Mouse (Mus musculus) intestine, embryonic 14.5 days (tissue): ENCODE results near the gene BC049730. TPM values are rescaled to one million over a fixed set of nuclear protein-coding genes. Genes with fewer than 3 reads are reported as not detected.
"Not testable (repeated sequence)": the region's sequence is repeated elsewhere in the genome, so short reads cannot be mapped to it uniquely, and the experiment has no call there.

Experiments
- ATAC-seq: fragments of 200-750 bp; cut with Nextera tagmentation; replicated peaks from 2 replicates; pipeline ENCODE4 v1.8.0; 2017; ENCODE audit warnings: low read depth, moderate number of reproducible peaks, moderate TSS enrichment, moderate library complexity; ENCODE audit not compliant: low FRiP score, low TSS enrichment
- DNase-seq: peaks from one replicate; pipeline ENCODE4 v3.0.0-alpha.2; 2018; ENCODE audit warnings: low spot score
- H3K27ac ChIP-seq: fragments of 300-500 bp; sonication (generic); 2 replicates; pipeline ENCODE4 v1.5.1; 2014; ENCODE audit warnings: low read depth, mild to moderate bottlenecking, control low read depth
- H3K27me3 ChIP-seq: fragments of 300-500 bp; sonication (generic); replicated peaks from 2 replicates; pipeline ENCODE4 v1.6.1; 2014; ENCODE audit warnings: low read length, control low read depth; ENCODE audit not compliant: control insufficient read depth, insufficient read depth
- H3K36me3 ChIP-seq: fragments of 300-500 bp; sonication (generic); 2 replicates; pipeline ENCODE4 v1.6.1; 2014; ENCODE audit warnings: low read length, control low read depth; ENCODE audit not compliant: control insufficient read depth, insufficient read depth
- H3K4me1 ChIP-seq: fragments of 300-500 bp; sonication (generic); replicated peaks from 2 replicates; pipeline ENCODE4 v1.6.1; 2014; ENCODE audit warnings: low read length, control low read depth, mixed read lengths; ENCODE audit not compliant: control insufficient read depth, insufficient read depth
- H3K4me2 ChIP-seq: fragments of 300-500 bp; sonication (generic); 2 replicates; pipeline ENCODE4 v1.6.1; 2014; ENCODE audit warnings: low read length
- H3K4me3 ChIP-seq: fragments of 300-500 bp; sonication (generic); 2 replicates; pipeline ENCODE4 v1.5.1; 2014; ENCODE audit warnings: low read depth, low read length, control low read depth, mixed read lengths
- H3K9ac ChIP-seq: fragments of 300-500 bp; sonication (generic); 2 replicates; pipeline ENCODE4 v1.6.1; 2014; ENCODE audit warnings: mild to moderate bottlenecking, low read length
- H3K9me3 ChIP-seq: fragments of 300-500 bp; sonication (generic); 2 replicates; pipeline ENCODE4 v1.6.1; 2016; ENCODE audit warnings: low read length, control low read depth; ENCODE audit not compliant: control insufficient read depth
- WGBS: fragments of 180-500 bp; shearing (Covaris S2); extraction: QIAGEN DNeasy Blood & Tissue Kit; methylation state at CpG from one replicate; pipeline ENCODE4 v1.1.7; 2014; 5-methylcytosine and 5-hydroxymethylcytosine counted together
- polyA plus RNA-seq: library from polyadenylated mRNA; unstranded; fragments of >200 nt; fragmentation: Nextera tagmentation; extraction: Ambion mirVana; gene quantifications from 2 replicates; pipeline ENCODE4 v1.2.1, GENCODE M21; 2014

Gene BC049730
- polyA plus RNA-seq, 1 experiment from 2014 or later = not detected

DNA sequence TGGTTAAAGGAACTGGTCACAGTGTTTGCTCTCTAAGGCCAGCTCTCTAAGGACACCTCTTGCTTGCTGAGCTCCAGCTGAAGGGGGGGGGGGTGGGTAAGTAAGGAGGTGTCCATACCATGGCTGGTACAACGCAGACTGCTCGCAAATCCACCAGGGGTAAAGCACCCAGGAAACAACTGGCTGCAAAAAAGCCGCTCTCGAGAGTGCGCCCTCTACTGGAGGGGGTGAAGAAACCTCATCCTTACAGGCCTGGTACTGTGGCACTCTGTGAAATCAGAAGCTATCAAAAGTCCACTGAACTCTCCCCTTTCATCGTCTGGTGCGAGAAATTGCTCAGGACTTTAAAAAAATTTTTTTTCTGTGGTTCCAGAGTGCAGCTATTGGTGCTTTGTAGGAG, 24.9 kb upstream of the BC049730 start:
- H3K27me3 ChIP-seq, ATAC-seq, H3K4me3 ChIP-seq, H3K4me1 ChIP-seq, H3K9ac ChIP-seq, DNase-seq, H3K27ac ChIP-seq, H3K4me2 ChIP-seq, H3K9me3 ChIP-seq, H3K36me3 ChIP-seq: not testable (repeated sequence)
- WGBS = 73% methylated on average over 7 of the region's 7 CpGs

DNA sequence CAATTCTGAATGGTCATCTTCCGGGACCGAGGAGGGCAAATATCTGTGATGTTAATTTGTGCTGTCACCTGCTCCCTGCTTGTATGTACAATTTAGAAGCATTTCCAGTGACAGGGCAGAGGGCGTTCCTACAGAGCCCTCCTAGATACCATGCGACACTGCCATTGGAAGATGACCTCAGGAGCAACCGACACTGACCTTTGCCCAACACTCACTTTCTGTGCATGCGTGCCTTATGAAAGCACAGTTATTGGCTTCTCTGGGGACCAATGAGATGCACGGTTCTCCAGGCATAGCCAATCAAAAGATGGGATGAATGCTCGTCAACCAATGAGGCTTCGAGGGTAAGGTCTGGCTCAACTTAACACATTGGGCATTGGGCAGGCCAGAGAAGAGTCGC, 21.5 kb upstream of the BC049730 start:
- not testable (repeated sequence) for H3K4me2 ChIP-seq, H3K9me3 ChIP-seq, H3K9ac ChIP-seq, H3K27ac ChIP-seq, ATAC-seq, DNase-seq, H3K4me3 ChIP-seq, H3K4me1 ChIP-seq, H3K27me3 ChIP-seq, H3K36me3 ChIP-seq
- WGBS = 88% methylated on average over 10 of the region's 10 CpGs

DNA sequence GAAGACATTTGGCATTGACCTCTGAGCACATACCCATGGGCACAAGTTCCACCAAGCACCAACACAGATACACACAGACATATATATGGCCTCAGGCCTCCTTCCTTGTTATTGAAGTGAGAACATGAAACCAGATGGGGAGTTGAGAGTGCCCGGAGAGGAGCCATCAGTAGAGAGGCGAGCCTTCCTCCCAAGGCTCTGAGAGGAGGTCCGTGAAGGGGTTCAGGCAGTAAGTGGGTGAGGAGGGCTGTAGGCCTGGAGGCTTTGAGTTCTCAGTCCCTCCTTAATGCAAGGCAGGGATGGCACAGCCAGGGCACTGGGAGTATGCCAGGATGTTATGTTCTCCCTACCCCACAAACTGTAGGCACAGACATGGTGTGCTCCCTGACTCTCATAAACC, 16.3 kb upstream of the BC049730 start:
- not testable (repeated sequence) for H3K4me3 ChIP-seq, H3K4me1 ChIP-seq

DNA sequence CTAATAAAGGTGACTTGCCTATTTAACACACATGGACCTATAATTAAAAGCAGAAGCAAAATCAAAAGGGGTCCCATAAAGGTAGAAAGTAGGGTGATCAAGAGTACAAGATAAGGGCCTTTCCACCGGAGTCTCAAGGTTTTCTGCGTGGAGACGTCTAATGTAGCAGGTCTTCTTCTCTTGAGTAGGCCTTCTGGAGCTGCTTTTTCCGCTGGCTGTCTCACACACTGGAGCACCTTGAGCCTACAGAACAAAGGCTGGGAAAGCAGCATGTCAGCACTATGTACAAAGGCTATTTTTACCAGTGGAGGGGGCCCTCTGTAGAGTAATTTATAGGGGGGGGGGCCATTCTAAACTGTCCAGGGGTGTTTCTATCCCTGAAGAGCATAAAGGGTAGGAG, 11.2 kb upstream of the BC049730 start:
- H3K36me3 ChIP-seq, H3K4me1 ChIP-seq, H3K27me3 ChIP-seq, ATAC-seq, H3K9me3 ChIP-seq, H3K9ac ChIP-seq, H3K27ac ChIP-seq, DNase-seq, H3K4me2 ChIP-seq, H3K4me3 ChIP-seq: not testable (repeated sequence)
- WGBS = 92% methylated on average over 4 of the region's 4 CpGs

More for the DNA sequence above, 16.3 kb upstream of the BC049730 start:
- not testable (repeated sequence) for H3K9ac ChIP-seq, H3K9me3 ChIP-seq, H3K4me2 ChIP-seq, H3K27me3 ChIP-seq, H3K36me3 ChIP-seq, DNase-seq, H3K27ac ChIP-seq, ATAC-seq
- 76% methylated on average over 3 of the region's 3 CpGs for WGBS

DNA sequence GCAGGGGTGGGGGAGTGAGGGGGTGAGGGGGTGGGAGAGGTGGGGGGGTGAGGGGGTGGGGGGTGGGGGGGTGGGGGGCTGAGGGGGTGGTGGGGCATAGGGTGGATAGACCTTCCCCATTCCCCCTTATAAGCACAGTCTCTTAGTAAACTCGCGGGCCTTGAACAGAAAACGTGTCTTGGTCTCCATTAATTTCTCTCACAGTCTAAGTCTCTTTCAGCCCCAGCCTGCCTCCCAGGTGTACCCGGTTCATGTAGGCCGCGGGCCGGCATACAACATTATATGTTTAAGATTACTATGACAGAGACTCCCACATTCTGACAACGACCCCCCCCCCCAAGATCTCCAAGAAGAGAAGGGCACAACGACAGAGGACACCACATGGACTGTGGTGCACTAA, 6.2 kb upstream of the BC049730 start:
- not testable (repeated sequence) for H3K27ac ChIP-seq, H3K4me1 ChIP-seq, ATAC-seq, H3K27me3 ChIP-seq, H3K36me3 ChIP-seq, H3K9me3 ChIP-seq, DNase-seq, H3K9ac ChIP-seq, H3K4me3 ChIP-seq, H3K4me2 ChIP-seq
- WGBS = 70% methylated on average over 9 of the region's 9 CpGs

DNA sequence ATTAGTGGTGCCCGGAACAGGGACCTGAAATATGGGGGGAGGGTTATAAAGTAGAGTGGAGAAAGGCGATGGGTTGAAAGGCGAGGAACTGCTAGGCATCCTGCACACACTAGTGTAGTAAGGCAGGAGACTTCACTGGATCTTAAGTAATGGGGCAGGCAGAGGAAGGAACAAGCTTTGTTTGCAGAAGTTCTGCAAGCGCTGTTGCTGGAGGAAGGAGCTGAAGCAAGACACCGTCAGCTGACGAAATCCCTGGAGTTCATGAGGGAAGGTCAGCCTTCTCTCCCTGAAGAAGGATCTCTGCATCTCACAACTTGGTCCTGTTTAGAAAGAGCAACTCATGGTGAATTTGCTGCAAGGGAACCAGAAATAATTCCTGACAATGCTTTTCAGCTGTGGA, 6.0 kb downstream of the BC049730 start:
- WGBS = 57% methylated on average over 6 of the region's 6 CpGs
- DNase-seq (no peak), ATAC-seq (no peak)
- H3K9me3 ChIP-seq = no peaks in the 10 kb centered on the region
- no peaks in the 10 kb centered on the region for H3K4me1 ChIP-seq
- H3K27me3 ChIP-seq = no peaks in the 10 kb centered on the region
- no peaks in the 10 kb centered on the region for H3K36me3 ChIP-seq
- no peak overlapping the region for H3K27ac ChIP-seq
- H3K9ac ChIP-seq = no peak overlapping the region
- H3K4me3 ChIP-seq = no peak overlapping the region
- H3K4me2 ChIP-seq = no peak overlapping the region

DNA sequence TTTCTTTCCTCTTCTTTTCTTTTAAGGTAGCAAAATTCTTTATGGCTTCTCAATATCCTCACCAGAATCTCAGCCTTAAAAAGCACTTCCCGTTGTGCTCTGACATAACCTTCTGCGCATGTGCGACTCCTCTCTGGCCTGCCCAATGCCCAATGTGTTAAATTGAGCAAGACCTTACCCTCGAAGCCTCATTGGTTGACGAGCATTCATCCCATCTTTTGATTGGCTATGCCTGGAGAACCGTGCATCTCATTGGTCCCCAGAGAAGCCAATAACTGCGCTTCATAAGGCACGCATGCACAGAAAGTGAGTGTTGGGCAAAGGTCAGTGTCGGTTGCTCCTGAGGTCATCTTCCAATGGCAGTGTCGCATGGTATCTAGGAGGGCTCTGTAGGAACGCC, 17.8 kb downstream of the BC049730 start, which contains the start of gene Gm4763:
Gm4763 (minus strand) TSS at position 101 of the 400 bp plus-strand sequence.
- not testable (repeated sequence) for DNase-seq, H3K9ac ChIP-seq

DNA sequence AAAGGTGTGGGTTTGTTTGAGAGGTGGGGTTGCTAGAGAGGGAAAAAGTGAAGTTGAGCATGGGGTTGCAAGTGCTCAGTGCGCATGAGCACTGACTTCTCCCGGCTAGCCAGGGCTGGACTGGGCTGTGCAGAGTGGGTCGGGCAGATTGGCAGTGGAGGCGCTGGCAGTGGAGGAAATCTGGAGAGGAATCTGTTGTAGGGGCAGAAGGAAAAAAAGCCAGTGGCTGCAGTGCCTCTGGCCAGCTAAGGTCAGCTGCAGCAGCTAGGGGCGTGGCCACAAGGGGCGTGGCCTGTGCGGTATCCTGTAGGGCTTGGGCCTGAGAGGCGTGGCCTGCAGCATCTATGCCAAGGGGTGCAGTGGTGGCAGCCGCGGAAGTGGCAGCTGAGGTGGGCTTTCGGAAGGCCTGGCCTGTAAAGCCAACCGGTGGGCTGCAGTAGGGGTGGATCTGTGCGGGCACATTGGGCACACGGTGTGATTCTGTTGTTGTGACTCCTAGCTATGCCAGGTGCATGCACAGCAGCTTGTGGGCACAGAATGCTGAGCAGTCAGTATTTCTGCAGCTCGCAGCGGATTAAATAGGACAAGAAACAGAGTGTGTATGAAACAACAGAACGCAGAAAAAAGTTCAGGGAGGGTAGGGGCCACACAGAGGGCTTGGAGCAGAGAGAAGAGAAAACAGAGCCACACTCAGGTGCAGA, 27.1 kb downstream of the BC049730 start:
- 18% methylated on average over 17 of the region's 17 CpGs for WGBS
- H3K27ac ChIP-seq = no peak overlapping the region
- H3K4me1 ChIP-seq = no peaks in the 10 kb centered on the region; the same call in 1 of the 2 replicates
- H3K36me3 ChIP-seq = no peaks in the 10 kb centered on the region
- DNase-seq = no peak
- no peak for ATAC-seq
- H3K4me2 ChIP-seq = peak overlapping the region; percentile 2; the same call in 1 of the 2 replicates
- no peak overlapping the region for H3K4me3 ChIP-seq
- H3K27me3 ChIP-seq = no peaks in the 10 kb centered on the region
- H3K9me3 ChIP-seq = no peaks in the 10 kb centered on the region
- no peak overlapping the region for H3K9ac ChIP-seq

More for the DNA sequence above, 17.8 kb downstream of the BC049730 start, which contains the start of gene Gm4763:
- H3K4me2 ChIP-seq, H3K36me3 ChIP-seq, H3K4me3 ChIP-seq, H3K9me3 ChIP-seq, H3K27me3 ChIP-seq, H3K27ac ChIP-seq, ATAC-seq, H3K4me1 ChIP-seq: not testable (repeated sequence)
- WGBS = 92% methylated on average over 11 of the region's 11 CpGs

DNA sequence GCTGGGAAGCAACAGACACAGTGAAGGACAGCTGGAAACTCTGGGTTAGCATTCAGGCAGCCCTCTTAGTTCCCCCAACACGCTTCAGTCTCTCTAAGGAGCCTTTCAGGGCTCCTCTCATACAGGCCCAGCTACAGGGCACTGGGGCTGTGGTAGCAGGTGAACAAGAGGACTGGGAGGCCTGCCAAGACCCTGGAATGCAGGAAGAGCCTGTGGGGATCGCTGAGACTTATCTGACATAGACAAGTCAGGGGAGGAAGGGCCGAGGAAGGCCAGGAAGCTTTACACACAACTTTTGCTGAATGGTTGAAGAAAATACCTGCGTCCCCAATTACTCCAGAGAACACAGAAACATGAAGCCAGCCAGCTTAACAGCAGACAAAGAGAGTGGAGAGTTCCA, 41.7 kb downstream of the BC049730 start:
- no peak overlapping the region for H3K27ac ChIP-seq
- H3K27me3 ChIP-seq = no peaks in the 10 kb centered on the region
- no peaks in the 10 kb centered on the region for H3K4me1 ChIP-seq
- no peak overlapping the region for H3K9ac ChIP-seq
- ATAC-seq (no peak), DNase-seq (no peak)
- no peak overlapping the region for H3K4me2 ChIP-seq
- no peaks in the 10 kb centered on the region for H3K36me3 ChIP-seq
- 33% methylated on average over 4 of the region's 4 CpGs for WGBS
- H3K4me3 ChIP-seq = no peak overlapping the region
- no peaks in the 10 kb centered on the region for H3K9me3 ChIP-seq
